Mouse (Mus musculus) gastrocnemius, postnatal 14 days (tissue): Measurements from ENCODE around the gene Prdm8. TPM values are rescaled to one million over a fixed set of nuclear protein-coding genes. Genes with fewer than 3 reads are reported as not detected.
A peak's percentile ranks its signal among the peaks of the same experiment; 100 is the strongest.

Source experiments
- DNase-seq: peaks from one replicate; pipeline ENCODE4 v3.0.0; 2021; ENCODE audit warnings: mixed read lengths
- intact Hi-C: fragments of 180-260 bp; cut with DNase I; formaldehyde crosslinking; loops from one replicate; pipeline ENCODE4 v1.15.1; 2025; ENCODE audit warnings: low total_unique reads
- total RNA-seq, 2 experiments: library from RNA; stranded (reverse); gene quantifications; 2 replicates each; pipeline ENCODE4 v1.2.3; 2021

The Prdm8 gene
- total RNA-seq, 2 experiments from 2014 or later, result 0.80 to 1.1 TPM

- intact Hi-C loops, result no loop called here
- no peak for DNase-seq
Observed at GRCm38 (mm10) chr5:98183031-98183595, 16.1 kb downstream of the Prdm8 start.

GRCm38 (mm10) chr5:98184281-98184910 is 17.4 kb downstream of the Prdm8 start:
- intact Hi-C loops, result no loop called here
- no peak for DNase-seq

- DNase-seq, result peak; percentile 89
- intact Hi-C loops, result loop anchor here (5.0 kb wide), 1 partner anchor 142 kb away; the partner anchor contains the start of gene Cfap299
Observed at GRCm38 (mm10) chr5:98184971-98185805, 18.2 kb downstream of the Prdm8 start.

GRCm38 (mm10) chr5:98185806-98186751 is 19.1 kb downstream of the Prdm8 start:
- intact Hi-C loops, result loop anchor here (5.0 kb wide), 1 partner anchor 141 kb away; the partner anchor contains the start of gene Cfap299
- peak; percentile 60 for DNase-seq

- intact Hi-C loops, result loop anchor here (5.0 kb wide), 1 partner anchor 138 kb away; the partner anchor contains the start of gene Cfap299
- DNase-seq, result peak; percentile 9
Observed at GRCm38 (mm10) chr5:98189181-98190180, 22.5 kb downstream of the Prdm8 start.

- DNase-seq, result no peak
- intact Hi-C loops, result no loop called here
Observed at GRCm38 (mm10) chr5:98192295-98192983, 25.4 kb downstream of the Prdm8 start.

GRCm38 (mm10) chr5:98194959-98195358 is 28.0 kb downstream of the Prdm8 start:
- intact Hi-C loops, result no loop called here
- DNase-seq, result no peak

- intact Hi-C loops, result no loop called here
- DNase-seq, result no peak
Observed at GRCm38 (mm10) chr5:98198412-98199218, 31.6 kb downstream of the Prdm8 start.

- no peak for DNase-seq
- intact Hi-C loops, result no loop called here
Observed at GRCm38 (mm10) chr5:98199219-98199552, 32.2 kb downstream of the Prdm8 start.

- DNase-seq, result no peak
Observed at GRCm38 (mm10) chr5:98201606-98202005, 34.6 kb downstream of the Prdm8 start.

GRCm38 (mm10) chr5:98202996-98203395 is 36.0 kb downstream of the Prdm8 start:
- DNase-seq, result no peak
- intact Hi-C loops, result no loop called here

More at GRCm38 (mm10) chr5:98201606-98202005, 34.6 kb downstream of the Prdm8 start:
- intact Hi-C loops, result no loop called here

- intact Hi-C loops, result no loop called here
- no peak for DNase-seq
Observed at GRCm38 (mm10) chr5:98212501-98212900, 45.5 kb downstream of the Prdm8 start.

- DNase-seq, result no peak
- intact Hi-C loops, result no loop called here
Observed at GRCm38 (mm10) chr5:98221956-98222355, 55.0 kb downstream of the Prdm8 start.

- intact Hi-C loops, result no loop called here
Observed at GRCm38 (mm10) chr5:98226710-98227109, 59.7 kb downstream of the Prdm8 start.

GRCm38 (mm10) chr5:98229456-98229855 is 62.5 kb downstream of the Prdm8 start:
- DNase-seq, result no peak
- intact Hi-C loops, result no loop called here

More at GRCm38 (mm10) chr5:98226710-98227109, 59.7 kb downstream of the Prdm8 start:
- DNase-seq, result no peak

- intact Hi-C loops, result no loop called here
- DNase-seq, result no peak
Observed at GRCm38 (mm10) chr5:98238466-98238865, 71.5 kb downstream of the Prdm8 start.
